Mouse (Mus musculus): Measurements from ENCODE around the gene Smim14.

Gene Smim14

DNA sequence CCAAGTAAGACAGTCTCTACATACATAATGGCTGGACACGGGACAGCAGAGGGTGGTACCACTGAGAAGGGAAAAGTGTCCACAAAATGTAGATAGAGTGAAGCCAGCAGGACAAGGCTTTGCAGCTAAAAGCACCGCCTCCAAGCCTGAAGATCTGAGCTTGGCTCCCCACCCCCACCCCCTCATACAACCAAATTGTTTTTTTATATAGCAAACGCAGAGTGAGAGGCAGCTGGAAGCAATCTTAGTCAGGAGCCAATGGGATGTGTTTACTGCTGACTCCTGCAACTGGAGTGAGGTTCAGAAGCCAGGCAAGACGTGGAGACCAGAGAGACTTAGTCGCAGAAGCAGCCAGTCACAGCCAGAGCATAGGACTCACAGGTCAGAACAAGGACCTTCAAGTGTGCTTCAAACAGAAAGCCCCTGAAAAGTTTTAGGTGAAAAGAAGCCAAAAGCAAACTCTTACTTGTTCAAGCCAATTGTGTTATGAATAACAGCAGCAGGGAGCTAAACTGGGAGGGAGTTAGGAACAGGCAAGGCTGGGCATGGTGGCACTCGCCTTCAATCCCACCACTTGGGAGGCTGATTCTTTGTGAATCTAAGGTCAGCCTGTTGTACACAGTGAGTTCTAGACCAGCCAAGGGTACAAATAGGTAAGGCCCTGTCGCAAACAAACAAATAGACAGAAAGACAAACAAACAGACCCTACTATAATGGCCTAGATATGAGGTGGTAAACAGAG is 79.7 kb downstream of the Smim14 start:
- no peak for DNase-seq

DNA sequence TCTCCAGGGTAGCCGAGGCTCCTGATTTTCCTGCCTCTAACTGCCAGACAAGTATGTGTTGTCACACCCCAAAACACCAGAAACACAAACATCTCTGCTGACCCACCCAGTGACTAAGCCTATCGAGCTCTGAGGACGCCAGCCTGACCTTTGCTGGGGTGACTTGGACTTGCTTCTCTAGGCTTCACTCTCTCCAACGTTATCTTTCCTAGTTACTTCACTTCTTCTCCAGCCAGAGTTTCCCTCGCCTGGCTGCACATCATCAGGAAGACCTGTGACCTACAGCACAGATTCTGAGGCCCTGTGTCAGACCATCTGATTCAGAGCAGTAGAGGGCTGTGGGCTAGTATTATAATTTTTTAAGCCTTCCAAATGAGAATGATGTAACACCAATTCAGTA is 82.2 kb downstream of the Smim14 start:
- no peak for DNase-seq

DNA sequence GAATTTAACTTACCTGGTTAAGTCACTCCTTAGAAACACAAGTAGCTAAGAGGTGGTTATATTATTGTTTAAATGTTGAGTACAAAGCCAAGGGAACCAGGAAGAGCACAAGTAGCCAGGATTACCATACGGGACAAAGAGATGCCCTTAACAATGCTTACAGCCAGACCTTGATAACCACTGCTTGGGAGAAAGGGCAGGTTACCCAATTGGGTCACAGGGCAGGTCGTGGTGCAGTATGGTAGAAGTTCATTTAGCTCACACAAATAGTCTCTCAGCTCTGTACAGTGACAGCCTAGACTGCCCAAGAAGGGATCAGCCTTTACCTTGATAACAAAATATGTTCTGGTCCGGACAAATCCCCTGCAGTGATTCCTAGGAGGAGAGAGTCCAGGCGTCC is 88.0 kb downstream of the Smim14 start:
- no peak for DNase-seq

DNA sequence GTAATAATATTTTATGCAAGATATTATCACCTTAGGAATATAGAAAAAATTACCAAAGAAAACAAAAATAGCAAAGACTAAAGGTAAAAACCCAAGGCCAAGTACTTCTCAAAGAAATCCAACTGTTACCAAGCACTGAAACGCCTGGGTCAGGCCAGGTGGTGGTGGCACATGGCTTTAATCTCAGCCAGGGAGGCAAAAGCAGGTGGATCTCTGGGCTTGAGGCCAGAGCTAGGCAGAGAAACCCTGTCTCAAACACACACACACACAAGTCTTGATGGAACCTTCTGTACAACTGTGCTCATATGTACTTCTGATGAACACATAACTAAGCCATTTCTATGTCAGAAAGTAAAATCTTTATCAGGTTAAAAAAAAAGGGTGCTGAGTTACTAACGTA is 89.2 kb downstream of the Smim14 start:
- no peak for DNase-seq

DNA sequence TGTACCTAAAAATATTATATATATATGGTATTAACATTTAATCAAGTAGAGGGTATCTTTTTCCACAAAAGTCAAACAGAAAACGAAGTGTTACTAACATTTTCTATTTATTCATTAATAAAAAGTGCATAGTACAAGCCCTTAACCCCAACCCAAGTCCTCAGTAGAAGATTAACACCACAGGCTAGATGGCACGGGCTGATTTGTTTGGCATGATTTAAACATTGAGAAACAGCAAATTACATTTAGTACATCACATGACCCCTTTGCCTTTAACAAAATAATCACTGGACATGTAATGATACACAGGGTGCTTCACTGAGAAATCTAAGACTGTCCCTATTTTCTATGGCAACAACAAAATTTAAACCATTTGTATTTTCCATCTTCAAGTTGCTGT is 90.2 kb downstream of the Smim14 start:
- DNase-seq = no peak

DNA sequence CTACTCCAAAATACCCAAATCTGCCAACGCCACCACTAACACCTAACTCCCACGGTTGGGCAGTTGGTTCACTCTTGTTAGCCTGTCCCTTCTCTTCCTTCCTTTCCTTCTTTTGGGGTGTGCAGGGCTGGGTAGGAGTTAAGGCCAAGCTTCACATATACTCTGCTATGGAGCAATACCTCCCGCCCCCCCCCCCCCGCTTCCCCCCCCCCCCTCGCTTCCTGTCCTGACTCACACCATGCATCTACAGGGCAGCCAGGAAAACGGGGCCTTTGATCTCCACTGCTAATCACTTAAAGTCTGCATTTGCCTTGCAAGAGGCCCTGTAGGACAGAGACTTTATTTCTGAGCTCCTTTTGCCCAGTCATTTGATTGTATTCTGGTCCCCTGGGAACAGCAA is 92.0 kb downstream of the Smim14 start:
- DNase-seq = no peak

DNA sequence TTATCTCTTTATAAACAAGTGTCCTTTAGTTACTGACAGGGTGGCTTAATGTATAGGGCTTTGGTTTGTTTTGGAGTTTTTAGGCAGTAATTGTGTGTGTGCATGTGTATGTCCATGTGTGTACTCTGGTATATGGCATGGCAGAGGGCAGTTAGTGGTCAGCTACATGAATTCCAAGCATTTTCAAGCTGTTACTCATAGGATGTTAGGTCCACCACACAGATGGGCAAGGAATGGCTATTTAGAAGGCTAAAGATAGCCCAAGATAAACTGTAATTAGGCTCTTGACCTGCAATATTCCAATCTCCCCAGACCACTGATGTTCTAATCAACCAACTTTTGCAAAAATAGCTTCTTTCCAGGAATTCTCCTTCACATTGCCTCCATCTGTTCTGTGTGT is 98.9 kb downstream of the Smim14 start:
- DNase-seq = no peak

DNA sequence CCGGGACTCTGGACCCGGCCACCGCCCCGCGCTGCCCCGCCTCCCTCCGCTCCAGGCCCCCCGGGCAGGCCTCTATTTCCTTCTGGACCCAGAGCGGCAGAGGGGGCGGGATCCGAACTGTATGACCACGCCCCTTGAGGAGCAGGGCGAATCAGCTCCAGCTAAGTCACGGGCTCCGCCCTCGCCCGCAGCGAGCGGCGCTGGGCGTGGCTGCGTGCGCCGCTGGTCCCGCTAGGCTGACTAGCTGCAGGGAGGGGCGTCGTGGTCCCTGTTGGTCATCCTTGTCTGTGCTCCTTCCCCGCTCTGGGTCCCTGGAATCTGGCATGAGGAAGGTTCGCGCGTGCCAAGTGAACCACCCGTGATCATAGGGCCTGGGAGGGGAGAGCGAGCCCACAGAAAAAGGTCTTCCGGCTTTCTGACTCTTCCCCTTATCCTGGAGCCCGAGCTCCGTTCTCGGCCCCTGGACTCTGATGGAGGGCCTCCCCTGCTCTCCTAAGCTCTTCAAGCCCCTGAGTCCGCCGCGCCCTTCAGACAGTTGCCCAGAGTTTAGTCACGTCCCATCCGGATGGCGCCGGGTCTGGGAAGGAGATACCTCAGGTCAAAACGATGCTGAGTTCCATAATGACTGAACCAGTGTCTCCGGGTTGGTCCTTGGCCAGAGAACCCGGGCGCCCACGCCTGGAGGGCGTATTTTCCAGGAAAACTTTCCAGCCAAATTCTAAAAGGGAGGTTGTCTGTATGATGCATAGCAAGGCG is 101.0 kb downstream of the Smim14 start, which contains the start of gene Ugdh:
Gene Ugdh, minus strand, starts transcription at position 144 of the 756 bp plus-strand sequence.
- peak; percentile 92 for DNase-seq

DNA sequence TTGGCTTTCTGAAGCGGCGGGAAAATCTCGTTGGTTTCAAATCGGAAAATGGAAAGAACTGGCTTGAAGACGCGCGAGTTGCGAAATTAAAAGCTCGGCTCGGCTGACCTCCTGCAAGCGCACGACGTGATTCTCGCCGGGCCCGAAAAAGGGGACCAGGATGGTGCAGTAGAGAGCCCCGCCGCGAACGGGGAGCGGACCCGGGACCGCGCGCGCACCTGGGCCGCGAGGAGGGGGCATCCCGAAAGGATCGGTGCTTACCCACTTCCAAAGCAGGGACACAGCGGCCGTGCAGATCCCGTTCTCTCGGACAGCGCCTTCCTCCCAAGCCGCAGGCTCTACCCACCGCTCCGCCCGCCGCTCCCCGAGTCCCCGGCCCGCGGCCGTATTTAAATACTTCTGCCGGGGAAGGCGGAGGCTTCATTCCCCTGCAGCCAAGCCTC is 101.6 kb downstream of the Smim14 start:
- DNase-seq = no peak

DNA sequence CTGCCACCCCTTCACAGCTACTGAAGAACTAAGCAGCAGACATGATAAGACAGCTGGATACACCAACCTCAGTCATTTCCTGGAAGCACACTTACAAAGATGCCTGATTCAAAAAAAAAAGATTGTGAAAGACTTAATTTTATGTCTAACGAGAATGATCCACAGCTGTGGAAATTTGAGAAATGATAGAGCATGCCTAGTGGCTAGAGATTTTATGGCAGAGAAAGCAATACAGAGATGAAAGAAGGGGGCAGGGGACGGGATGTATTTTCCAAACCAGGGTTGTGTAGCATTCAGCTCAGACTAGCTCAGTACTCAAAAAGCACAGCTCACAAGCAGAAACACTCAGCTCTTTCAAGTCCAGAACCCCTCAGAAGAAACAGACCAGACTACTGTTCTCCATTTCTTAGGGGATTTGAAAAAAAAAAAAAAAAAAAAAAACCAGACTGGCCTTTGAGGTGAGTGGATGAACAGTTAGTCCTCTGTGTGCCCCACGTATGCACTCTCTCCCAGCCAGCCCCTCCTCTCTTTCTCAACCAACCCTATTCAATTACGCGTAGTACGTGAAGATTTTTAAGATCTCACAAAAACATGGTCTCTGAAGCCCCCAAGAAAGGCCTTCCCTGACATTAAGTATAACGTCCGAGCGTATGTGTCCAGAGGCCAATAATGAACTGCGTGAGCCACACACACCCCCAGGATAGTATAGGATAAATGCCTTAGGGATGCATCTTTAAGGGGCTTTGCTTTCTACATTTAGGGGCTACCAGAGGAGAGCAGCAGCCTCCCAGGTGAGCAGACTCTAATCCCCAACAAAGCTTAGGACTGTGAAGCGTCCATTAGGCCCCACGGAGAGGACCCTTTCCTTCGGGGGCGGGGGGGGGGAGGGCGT is 102.3 kb downstream of the Smim14 start:
- DNase-seq = peak; percentile 13

DNA sequence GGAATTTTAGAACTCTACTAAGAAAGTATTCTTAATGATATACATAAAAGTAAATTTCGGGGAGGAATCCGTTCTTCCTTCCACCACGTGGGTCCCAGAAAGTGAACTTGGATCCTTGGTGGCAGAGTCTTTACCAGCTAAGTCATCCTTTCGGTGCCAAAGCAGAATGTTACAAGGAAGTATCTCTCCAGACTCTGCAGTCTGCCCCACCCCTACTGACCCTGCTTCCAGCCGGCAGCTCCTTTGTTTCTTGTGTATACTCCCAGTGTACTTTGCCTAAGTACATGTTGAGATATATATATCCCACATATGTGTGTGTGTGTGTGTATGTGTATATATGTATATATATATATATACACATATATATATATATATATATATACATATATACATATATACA is 107.5 kb downstream of the Smim14 start:
- no peak for DNase-seq

DNA sequence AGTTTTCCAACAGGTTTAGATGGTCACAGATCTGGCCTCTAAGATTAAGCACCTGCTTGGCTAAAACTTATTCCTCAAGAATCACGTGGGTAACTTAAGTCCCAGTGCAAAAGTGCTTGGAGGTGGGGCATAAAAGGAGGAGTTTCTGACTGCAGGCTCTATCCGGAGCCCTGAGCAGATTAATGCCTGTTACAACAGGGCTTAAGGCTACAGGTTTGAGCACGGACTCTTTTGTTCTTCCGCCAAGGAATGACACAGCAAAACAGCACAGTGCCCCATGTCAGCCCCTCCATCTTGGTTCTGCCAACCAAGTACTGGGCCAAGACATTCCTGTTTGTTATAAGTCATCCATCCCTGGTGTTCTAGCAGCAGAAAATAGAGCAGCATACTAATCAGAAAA is 108.7 kb downstream of the Smim14 start:
- no peak for DNase-seq

DNA sequence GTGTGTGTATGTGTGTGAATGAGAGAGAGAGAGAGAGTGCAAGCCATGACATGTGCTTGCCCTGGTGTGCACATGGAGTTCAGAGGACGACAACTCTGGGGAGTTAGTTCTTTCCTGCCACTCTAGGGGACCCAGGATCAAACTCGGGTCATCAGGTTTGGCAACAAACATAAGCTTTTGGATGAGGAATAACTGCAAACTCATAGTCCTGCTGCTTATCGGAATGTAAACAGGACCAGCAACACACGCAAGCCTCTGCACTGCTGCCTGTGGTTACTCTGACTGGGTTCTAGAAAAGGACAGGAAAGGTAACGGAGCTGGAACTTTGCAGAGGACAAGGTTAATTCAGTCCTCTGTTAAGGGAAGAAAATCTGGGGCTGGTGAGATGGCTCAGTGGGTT is 111.7 kb downstream of the Smim14 start:
- DNase-seq = no peak

DNA sequence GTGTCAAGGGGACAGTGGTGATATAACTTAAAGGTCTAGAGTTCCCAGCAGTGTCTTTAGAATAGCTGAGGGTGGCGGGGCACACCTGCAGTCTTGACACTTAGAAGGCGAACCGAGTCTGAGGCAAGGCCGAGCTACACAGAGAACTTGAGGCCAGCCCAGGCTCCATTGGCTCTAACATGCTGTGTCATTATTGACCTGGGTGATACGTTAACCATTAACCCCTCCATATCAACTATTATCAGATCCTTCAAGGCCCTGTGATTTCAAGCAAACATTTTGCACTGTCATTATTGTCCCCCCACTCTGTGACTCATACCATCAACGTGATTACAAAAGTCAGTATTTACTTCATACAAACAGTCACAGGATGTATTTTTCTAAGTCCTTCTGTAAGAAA is 112.8 kb downstream of the Smim14 start:
- no peak for DNase-seq

DNA sequence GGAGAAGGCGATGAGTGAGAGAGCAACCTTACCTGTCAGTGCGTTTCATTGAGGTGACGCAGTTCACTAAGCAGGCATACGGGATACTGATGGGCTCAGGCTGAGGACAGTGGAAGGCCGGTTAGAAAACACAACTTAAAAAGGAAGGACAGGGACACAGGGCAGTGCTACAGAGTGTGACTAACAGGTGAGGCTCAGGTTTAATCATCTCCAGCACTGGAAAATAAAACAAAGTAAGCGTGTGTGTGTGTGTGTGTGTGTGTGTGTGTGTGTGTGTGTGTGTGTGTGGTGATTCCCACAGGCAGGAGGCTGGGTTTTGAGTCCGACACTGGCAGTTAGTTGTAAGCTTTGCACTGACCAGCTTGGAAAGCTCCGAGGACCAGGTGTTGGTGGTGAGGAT is 114.2 kb downstream of the Smim14 start:
- DNase-seq = no peak

DNA sequence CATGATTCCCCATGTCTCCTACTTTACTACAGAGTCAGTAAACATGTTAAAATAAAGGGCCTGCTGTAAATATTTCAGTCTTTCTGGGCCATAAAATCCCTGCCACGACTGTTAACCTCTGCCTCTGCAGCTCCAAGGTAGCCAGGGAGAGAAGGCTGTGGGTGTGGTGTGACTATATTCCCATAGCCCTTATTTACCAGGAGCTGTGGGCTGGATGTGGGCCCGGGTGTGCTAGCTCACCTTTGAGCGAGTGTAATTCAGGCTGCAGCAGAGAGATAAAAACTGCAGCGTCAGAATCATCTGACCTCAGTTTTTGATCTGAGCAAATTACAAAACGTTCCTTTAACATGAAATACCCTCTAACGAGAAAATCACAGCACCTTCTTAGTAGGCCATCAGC is 116.2 kb downstream of the Smim14 start:
- DNase-seq = no peak

DNA sequence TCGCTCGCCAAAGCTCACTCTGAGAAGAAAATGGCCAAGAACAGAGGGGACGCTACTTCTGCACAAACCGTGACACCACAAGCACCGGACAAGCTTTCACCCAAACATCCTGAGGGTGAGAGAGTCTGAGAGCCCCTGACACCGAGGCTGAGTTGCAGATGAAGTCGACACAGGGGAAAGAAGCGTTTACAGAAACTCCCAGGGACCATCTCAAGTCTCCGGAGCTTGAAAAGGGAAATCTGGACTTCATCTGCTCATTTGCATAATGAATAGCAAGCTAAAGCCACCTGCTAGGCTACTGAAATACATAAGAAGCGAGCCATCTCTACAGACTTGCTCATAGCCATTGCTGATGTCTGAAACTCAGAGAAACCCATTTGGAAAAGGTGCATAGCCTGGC is 117.8 kb downstream of the Smim14 start:
- DNase-seq = no peak

DNA sequence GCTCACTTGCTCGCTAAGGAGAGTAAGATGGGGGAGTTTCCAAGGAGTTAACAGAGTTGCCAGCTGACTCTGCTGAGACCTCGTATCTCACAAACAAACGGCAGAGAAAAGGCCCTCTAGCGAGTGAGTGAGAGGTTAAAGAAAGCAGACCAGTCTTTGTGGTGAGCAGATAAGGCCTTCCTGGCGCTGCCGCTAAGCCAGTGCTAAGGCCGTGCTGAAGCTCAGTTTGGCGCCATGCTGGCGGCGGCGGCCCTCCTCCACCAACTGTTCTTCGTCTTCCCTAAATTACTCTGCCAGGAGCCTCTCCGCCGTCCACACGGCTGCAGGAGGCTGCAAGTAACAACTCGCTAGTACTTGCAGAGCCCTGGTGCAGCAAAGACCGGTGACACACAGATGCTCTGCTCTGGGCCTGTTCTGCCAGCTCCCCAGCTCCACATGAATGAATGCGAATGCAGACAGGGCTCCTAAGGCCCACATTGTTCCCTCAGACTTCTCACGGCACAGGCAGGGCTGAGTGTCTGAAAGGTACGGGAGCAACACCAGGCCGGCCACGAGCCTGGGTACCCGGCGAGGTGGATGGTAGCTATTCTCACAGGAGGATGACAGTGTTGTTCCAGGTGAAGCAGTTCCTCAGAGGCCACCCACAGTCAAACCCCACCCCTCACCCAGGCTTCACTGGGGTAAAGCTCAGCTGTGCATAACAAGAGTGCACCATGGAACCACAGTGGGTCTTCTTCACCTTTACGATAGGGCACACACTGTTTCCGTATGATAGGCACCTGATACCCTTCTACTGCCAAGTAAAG is 121.1 kb downstream of the Smim14 start:
- no peak for DNase-seq

DNA sequence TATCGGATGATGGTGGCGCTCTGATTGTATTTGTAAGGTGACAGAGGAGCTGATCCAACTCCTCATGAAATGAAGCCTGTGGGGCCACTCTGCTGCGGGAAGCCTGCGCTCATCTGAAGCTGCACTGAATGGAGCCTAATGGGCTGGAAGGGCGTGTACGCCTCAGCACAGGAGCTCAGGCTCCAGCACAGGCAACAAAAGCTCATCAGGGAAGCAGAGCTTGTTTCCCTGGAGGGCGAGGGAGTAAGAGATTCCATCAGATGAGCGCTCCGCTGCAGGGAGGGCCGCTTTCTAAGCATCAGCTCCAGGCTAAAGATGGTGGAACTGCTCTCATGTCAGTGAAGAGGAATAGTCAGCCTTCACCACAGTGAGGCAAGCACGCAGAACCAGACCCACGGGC is 129.0 kb downstream of the Smim14 start:
- no peak for DNase-seq

DNA sequence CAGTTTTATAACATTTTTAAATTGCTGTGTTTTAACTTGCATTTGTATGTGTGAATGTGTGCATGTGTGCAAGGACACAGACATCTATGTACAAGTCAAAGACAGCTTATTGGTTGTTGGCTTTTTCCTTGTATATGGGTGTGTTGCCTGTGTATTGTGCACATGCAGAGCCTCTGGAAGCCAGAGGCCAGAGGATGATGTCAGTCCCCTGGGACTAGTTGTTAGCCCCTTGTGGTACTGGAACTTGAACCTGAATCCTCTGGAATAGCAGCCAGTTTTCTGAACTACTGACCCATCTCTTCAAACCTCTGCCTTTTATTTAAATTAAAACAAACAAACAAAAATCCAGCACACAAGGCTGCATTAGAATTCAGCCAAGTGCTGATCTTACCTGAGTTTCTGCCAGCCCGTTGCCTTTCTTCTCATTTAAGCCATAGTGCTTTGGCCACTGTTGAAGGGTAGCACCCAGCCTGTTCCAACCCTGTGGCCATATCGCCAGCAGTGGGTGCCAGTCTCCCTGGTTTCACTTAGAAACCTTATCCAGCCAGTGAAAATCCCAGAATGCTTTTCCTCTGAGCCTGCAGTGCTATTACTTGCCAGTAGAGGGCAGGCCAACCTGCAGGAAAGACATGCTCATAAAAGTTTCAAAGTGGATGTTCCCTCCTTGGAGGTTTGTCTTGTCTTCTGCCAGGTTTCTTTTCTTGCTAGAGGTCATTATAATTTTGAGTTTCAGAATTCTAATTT is 135.6 kb downstream of the Smim14 start:
- peak; percentile 77 for DNase-seq

Measured in right cerebral cortex, postnatal 4 days (tissue).